Mouse (Mus musculus) stomach, embryonic 14.5 days (tissue): Measurements from ENCODE around the gene Olfr1508. TPM values are rescaled to one million over a fixed set of nuclear protein-coding genes. Genes with fewer than 3 reads are reported as not detected.

Source experiments
- polyA plus RNA-seq: library from polyadenylated mRNA; unstranded; fragments of >200 nt; fragmentation: Nextera tagmentation; extraction: Ambion mirVana; gene quantifications from 2 replicates; pipeline ENCODE4 v1.2.1, GENCODE M21; 2014

Olfr1508 gene
- polyA plus RNA-seq, 1 experiment from 2014 or later, result not detected

Other genes with a start within 250 kb of the Olfr1508 start
- gene Chd8, start 209.7 kb downstream of the Olfr1508 start, polyA plus RNA-seq, result 49.7 and 56.0 TPM in 2 replicates
- 47.3 and 56.0 TPM in 2 replicates for gene Tox4, start 188.3 kb downstream of the Olfr1508 start, polyA plus RNA-seq
- gene Rab2b, start 187.9 kb downstream of the Olfr1508 start, polyA plus RNA-seq, result 26.6 and 27.3 TPM in 2 replicates
- gene Mettl3, start 162.4 kb downstream of the Olfr1508 start, polyA plus RNA-seq, result 41.3 and 45.3 TPM in 2 replicates
- gene Sall2, start 138.7 kb downstream of the Olfr1508 start, polyA plus RNA-seq, result 14.6 and 16.2 TPM in 2 replicates
- gene Olfr1513, start 111.1 kb downstream of the Olfr1508 start, polyA plus RNA-seq, result not detected in 2 replicates
- not detected in 2 replicates for gene Olfr1512, start 88.3 kb downstream of the Olfr1508 start, polyA plus RNA-seq
- gene Olfr1511, start 70.1 kb downstream of the Olfr1508 start, polyA plus RNA-seq, result not detected in 2 replicates
- not detected in 2 replicates for gene Olfr1510, start 53.1 kb downstream of the Olfr1508 start, polyA plus RNA-seq
- not detected in 2 replicates for gene Olfr1509, start 24.5 kb downstream of the Olfr1508 start, polyA plus RNA-seq
- not detected in 2 replicates for gene Olfr1507, start 28.3 kb upstream of the Olfr1508 start, polyA plus RNA-seq